Mouse (Mus musculus): ENCODE measurements at regions not wholly inside any gene's neighbourhood (a gene's known extent, or its start where the extent isn't known, plus 50 kb on each side); places are given as distances from the start of the nearest gene placed in this dataset.

DNA sequence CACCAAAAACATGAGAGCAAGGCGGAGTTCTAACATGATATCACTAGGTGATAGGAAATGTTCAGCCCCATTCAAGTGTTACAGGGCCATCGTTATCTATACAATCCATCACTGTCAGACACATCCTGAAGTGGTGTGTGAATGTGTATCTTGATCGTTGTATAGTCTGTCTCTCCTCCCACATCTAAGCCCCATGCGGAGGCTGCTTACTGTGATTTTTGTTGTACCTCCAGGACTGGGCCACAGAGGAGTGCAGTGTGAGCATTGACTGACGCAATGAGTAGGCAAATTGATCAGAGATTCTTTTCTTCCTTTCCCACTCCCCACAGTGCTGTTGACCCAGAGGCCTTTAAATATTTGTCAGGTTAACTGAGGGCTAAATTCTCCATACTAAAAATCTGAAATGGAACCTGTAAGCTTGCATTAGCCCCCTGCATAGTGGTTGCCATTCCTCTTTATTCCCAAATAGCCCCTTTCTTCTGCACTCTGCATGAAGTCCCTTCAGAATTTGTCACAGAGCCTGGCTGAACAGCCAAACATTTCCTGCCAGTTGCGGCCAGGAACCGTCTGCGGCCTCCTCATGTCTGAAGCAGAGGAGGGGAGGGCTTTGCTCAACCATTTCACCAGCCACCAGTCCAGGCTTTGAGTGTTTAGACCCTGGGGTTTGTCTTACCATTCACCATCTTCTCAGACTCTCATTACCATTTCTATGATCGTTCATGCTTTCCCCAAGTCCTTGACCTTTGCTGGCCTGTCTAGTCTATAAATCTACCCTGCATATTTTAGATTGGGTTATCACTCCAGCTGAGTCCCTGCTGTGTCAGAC is 119.3 kb downstream of the Ttc8 start:
- DNase-seq (ENCODE audit: low spot score) = no peak

DNA sequence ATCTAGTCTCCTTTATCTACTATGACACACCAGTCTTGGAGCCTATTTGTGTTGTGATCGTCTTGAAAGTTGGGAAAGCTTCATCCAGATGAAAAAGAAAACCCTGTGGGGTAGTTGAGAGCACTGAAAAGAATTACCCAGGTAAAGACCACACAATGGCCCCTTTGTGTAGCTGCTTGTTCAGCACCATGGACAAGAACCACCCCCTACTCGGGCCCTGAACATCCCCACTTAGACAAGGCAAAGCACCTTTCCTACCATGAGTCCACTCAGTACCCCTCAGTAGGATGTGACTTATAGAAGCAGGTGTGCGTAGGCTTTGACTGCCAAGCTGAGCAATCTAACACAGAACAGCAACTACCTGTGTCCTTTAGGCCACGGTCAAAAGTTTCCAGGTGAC is 121.2 kb downstream of the Ttc8 start:
- DNase-seq (ENCODE audit: low spot score) = no peak

DNA sequence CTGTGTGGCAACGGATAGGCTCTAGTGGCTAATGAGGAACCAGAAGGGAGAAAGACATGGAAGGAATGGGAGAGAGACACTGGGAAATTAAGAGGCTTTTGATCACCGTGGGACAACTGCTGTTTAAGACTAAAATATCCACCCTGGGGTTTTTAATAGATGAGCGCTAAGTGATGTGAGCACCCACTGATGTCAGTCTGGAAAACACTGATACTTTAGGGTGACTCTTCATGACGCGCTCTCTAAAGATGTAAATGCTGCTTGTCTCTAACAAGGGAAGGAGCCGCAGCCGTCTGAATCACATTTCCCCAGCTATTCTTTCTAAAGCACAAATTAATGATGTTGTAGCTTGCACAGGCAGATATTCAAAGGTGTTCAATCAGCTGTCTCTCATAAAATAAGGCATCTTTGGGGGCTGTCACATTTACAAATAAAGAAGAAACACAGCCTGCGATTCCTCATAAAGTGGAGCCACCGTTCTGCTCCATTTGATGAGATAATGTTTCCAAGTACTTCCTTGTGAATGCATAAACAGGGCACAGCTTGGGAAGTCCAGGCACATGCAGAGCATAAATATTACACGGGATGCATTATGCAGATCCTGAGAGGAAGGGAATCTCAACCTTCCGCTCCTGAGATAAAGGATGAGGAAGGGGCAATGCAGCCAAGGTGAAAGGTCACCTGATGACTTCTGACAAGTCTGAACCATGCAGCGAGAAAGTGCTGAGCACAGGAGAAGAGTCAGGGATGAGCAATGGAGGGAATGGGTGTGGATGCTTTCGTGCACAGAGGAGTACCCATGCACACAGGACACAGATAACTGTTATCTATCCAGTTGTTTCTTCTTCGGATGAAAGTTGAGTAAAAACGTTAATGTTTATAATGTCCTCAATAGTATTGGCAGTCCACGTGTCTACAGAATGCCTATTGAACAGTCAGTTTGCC is 122.8 kb downstream of the Ttc8 start:
- no peak for DNase-seq (ENCODE audit: low spot score)

DNA sequence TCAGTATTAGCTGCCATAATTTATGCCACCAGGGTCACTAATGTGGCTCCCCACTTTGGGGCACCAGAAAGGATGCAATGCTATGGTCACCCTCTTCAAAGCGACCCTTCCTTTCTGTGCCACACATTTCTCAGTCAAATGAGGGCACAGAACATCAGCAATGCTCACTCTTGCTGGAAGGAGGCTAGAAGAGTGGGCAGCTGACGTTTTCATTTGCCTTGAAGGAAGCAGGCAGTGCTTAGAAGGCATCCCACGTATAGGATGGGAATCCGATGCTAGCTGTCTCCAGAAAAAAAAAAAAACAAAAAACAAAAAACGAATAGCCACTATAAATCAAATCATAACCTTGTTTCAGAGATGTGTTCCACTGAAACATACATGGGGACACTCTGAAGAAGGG is 124.1 kb downstream of the Ttc8 start:
- no peak for DNase-seq (ENCODE audit: low spot score)

DNA sequence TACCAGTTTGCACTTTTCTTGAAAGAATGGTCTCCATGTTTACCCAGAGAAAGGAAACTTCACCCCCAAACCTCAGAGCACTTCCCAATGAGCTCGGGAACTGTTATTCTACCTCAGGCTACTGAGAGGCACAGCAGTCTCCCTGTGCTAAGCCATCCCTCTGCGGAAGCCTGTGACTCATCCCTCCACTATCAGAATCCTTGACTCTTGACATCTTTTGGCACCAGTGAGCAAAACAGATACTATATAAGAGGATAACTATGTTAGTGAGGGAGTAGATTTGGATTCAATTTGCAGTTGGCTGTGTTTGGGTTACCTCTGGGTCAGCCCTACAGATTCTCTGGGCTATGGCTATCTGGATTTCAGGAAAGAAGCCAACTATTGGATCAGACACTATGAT is 130.1 kb downstream of the Ttc8 start:
- DNase-seq (ENCODE audit: low spot score) = no peak

DNA sequence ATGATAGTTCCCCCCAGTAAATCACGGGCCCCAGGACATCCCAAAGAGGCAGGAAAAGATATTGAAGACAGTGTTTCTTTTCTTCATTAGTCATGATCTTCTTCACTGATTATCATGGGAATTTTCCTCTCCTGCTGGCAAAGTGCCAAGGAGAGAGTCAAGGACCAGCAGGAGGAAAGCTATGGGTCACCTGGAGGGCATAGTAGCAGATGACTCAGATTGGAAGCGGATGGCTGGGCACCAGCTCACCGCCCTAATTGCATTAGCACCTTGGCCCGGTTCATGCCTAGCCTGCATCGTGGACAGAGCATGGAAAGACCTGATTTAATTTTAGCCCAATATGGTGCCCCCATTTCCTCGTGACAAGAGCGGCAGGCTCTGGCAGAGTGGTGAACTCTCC is 132.2 kb downstream of the Ttc8 start:
- DNase-seq (ENCODE audit: low spot score) = no peak

DNA sequence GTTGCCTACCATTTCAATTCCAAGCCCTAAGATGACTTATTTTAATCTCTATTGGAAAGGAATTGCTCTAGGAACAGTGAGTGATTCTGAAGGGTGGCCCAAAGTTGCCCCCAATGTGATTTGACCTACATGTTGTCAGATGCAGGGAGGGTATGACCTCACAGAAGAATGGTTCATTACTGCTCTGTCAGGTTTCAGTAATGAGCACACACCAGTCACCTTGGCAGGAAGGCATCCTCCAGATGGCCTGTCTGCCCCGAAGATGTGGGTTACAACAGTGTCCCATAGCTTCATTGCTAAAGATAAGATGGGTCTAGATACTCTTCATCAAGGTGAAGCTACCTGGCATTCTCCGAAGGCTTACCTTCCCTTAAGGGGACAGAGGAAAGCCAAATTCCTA is 137.1 kb downstream of the Ttc8 start:
- no peak for DNase-seq (ENCODE audit: low spot score)

DNA sequence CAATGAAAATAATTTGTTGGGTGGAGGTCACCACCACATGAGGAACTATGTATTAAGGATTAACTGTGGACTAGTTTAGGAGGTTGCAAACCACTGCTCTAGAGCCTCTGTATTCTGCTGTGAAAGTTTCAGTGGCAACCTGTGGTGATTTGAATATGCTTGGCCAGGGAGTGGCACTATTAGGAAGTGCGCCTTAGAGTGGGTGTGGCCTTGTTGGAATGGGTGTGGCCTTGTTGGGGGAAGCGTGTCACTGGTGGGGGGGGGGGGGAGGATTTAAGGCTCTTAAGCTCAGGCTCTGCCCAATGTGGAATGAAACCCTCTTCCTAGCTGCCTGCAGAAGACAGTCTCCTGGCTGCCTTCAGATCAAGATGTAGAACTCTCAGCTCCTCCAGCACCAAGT is 138.5 kb downstream of the Ttc8 start:
- DNase-seq (ENCODE audit: low spot score) = no peak

DNA sequence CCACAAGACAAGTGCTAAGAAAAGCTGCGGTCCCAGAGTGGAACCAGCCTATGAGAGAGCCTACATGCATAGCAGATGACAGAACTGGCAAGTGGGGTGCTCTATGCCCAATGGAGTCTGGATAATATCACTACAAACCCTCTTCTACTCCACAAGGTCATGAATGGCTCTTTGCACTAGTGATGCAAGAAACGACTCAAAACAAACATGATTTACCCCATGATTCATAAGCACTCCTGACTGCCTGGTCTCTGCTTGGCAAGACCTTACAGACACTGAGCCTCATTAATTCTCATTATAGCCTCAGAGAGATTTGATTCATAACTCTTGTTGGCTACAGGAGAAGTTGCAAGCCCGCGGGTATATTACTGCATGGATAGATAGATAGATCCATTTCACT is 139.1 kb downstream of the Ttc8 start:
- no peak for DNase-seq (ENCODE audit: low spot score)

DNA sequence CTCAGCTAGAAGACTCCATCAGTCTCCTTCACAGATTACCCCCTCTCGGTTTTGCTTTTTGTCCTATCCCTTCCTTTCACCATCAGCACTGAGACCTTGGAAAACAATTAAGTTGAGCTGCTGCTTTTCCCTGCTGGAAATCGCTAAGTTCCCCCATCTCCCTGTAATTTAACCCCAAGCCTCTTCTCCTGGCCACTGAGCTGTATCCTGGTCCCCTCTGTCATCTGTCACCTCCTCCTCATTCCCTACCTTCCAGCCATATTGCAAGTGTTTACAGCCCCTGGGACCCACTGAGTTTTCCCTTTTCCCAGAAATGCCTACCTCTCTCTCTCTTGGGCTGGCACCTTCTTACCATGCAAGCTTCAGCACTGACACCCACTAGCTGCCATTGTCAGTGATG is 140.3 kb downstream of the Ttc8 start:
- no peak for DNase-seq (ENCODE audit: low spot score)

DNA sequence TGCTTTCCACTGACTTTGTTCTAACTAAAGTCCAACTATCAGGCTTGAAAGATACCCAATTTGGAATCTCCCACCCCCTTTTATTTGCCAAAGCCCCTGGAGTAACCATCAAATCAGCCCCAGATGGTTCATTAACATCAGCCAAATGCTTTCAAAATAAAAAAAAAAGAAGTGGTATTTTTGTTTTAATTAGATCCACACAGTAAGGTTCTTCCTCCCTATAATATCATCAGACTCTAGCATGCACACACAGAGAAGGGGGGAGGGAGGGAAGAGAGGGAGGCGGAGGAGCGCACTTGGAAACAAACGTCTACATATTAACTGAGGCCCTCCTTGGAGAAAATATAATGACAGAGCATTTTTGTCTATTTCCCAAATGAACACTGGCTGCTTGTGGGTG is 143.1 kb downstream of the Ttc8 start:
- DNase-seq (ENCODE audit: low spot score) = no peak

DNA sequence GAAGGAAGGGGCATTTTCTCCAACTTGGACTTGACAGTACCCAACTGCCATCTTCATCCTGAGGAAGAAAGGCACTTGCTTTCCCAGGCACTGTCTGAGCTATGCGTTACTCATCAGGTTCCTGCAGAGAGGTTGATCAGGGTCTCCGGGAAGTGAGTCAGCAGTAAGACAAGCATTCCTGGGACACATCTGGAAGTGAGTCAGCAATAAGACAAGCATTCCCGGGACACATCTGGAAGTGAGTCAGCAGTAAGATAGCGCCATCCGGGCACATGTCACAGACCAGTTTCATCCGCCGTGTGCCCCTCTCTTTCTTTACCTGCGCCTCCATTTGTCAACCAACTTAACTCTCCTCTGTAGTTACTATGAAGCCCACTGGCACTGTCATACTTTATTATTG is 143.5 kb downstream of the Ttc8 start:
- DNase-seq (ENCODE audit: low spot score) = peak; percentile 13

DNA sequence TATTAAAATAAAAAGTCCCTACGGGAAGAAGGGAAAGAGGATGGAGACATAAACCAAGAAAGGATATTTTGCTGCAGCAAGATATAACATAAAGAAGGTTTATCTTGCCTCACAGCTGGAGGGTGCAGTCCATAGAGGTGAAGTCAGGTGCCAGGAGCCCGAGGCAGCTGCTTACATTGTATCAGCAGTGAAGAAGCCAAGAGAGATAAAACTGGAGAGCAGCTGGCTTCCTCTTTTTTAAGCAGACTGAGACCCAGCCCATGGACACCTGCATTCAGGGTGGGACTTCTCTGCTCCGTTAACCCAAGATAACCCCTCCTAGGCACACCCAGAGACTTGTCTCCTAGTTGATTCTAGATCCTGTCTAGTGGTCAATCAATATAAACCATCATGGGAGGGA is 147.6 kb downstream of the Ttc8 start:
- DNase-seq (ENCODE audit: low spot score) = no peak

DNA sequence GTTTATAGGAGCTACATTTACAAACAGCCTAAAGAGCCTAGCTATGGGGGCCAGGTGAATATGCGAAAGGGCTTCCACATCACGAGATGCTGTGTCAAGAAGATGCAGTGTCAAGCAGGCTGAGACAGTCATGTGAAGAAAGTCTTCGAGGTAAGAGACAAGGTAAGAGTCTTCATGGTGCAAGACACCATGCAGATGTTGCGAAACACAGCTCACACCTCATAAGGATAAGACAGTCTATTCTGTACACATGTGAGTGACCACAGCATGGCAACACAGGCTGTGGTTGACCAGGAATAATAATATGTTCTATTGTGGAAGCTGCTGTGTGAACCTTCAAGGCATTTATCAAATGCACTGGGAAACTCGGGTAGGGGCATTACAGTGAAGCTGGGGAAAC is 153.4 kb downstream of the Ttc8 start:
- no peak for DNase-seq (ENCODE audit: low spot score)

DNA sequence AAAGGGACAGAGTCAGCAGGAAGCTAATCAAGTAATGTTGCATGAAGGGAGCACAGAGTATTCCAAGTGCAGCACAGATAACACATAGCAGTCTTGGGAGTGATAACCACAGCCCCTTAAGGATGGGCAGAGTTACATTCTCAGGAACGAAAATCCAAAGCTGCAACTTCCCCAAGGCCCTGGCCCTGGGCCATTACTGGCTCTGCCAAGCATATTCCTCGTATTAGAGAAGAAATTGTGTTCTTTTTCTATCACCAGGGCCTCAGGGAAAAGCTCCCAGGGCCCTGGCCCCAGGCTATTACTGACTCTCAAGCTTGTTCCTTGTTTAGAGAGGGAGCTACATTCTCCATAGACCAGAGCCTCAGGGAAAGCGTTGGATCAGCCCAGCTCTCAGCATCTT is 157.0 kb downstream of the Ttc8 start:
- peak; percentile 64 for DNase-seq (ENCODE audit: low spot score)

DNA sequence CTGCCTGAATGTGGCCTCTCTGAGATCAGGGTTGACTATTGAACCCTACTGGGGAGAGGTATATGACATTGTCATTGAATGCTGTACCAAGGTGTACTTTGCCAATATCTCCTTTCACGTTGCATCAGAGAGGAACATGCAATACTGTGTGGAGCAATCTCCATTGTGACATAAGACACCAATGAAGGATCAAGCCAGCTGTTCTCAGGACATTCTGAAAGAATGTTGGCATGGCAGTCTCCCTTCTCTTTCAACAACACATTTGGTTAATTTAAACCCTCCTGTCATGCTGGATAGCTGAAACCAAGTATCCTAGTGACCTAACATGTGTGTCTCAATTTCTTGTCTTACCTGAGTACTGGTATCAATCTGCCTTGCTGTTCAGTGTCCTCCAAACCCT is 159.5 kb downstream of the Ttc8 start:
- DNase-seq (ENCODE audit: low spot score) = peak; percentile 69

DNA sequence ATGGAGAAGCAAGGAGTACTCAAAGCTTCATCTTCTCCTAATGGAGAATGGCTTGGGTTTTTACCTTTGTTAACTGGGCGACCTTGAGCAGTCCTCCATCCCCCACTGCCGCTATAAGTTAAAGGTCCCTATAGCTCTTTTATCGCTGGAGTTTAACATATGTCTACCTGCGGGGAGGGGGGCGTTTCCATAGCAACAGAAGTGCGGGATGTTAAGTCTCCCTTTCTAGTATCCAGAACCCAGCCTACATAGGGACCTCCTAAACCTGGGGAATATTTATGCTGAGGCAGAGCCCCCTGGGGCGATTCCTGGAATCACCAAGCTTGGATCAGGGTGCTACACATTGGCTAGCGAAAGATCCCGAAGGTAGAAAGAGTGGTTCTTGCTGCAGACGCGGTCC is 163.2 kb downstream of the Ttc8 start:
- DNase-seq (ENCODE audit: low spot score) = no peak

DNA sequence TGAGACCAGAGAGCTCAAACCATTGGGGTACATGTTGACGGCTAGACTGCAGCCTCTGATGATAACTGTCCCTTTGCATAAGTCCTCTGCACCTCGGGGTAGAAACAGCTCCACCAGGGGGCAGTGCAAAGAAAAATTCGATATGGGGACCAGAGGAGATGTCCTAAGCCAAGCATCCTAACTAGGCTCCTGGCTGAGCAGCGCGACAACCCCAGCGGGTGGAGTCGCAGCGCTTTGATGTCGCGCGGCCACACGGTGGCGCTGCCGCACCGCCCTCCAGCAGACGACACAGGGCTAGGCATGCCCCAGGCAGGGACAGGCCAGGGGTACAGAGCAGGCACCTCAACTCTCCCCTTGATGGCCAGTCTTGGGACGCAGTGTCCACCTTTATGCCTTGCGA is 163.8 kb downstream of the Ttc8 start:
- peak; percentile 56 for DNase-seq (ENCODE audit: low spot score)

DNA sequence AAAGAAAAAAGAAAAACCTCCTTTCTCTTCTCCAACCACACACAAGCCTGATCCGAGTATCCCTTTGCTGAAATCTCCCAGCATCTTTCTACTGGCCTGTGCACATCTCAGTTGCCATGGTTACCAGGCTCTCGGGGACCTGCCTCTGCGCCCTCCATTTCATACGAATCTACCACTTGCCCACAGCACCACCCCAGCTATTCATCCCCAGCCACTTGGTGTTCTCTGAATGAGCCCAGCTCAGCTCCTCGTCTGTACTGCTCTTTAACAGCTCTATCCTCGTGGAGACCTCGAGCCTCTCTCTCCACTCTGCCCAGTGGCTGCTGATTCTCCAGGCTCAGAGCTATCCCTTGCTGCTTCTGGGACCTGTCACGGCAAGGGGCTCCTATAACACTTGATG is 166.9 kb downstream of the Ttc8 start:
- DNase-seq (ENCODE audit: low spot score) = no peak

DNA sequence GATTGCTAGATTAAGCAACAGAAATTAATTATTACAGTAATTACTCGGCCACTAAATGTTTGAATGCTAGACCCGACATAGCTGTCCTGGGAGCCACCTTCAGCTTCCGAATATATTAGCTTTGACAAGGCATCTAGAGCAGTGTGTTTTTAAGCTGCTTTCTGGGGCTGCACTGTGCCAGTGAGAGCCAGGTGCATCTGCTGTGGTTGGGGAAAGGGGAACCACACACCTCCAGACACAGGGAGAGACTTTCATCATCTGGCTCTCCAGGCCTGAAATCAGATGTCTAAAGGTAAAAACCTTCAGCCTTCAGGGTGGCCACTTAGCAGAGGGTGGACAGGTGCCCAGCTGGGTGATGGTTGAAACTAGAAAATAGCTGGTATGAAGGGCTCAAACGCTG is 171.4 kb downstream of the Ttc8 start:
- no peak for DNase-seq (ENCODE audit: low spot score)

DNA sequence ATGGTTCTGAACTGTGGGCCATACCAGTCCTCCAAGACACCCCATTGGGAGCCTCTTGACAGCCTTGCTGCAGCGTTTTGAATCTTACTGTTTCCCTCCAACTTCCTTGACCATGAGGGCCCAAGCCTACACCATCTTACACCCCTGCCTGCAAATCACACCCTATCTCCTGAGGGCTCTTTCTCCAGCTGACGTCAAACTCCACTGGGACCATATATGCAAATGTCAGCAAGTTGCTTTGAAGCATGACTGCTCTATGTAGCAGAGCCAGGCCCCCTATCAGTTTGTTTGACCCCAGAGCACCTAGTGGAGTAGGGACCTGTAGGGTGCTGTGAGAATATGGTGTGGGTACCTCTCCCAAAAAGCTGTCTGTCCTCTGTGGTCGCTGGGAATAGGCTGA is 172.8 kb downstream of the Ttc8 start:
- DNase-seq (ENCODE audit: low spot score) = no peak

DNA sequence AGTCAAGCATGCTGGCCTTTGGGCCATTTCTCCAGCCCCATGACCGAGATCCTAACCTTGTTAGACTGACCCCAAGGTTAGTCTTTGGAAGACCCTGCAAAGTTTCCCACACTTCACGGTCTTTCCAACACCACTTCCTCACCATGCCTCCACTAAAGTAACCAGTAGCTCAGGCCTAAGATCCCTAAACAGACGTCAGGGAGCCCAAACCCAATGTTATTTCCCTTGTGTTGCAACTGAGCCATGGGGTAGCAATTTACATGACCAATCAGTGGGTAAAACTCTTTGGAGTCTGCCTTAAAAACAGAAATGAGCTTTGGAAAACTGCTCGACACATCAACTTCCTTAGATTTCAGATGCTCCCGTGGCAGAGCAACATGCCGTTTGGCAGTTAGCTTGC is 173.6 kb downstream of the Ttc8 start:
- DNase-seq (ENCODE audit: low spot score) = no peak

DNA sequence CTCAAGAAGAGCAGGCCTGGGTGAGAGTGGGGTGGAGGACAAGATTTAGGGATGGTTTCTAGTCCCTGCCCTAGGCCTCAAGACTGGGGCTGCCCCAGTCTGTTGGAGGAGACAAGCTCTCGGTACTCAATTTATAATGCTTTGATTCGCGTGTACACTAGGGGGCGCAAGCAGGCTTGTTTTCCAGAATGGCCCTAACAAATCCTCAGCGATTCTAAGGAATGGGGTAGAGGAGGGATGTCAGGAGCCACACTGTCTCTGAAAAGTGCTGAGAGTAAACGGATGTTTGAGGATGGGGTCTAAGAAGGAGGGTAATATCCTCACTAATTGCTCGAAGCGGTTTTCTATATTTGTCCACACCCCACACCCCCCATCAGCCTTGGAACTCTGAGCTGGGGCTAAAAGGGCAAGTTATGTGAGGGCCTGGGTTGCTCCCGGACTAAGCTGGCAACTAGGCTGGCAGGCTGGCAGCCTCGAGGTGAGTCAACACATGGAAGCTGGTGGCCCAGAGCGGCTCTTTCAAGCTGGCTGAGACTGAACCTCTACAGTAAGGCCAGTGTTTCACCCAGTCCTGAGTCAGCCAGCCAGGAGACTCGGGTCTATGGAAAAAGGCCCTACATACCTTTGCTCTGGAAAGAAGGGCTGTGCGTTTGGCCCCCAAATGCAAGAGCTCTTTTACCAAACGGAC is 176.7 kb downstream of the Ttc8 start:
- peak; percentile 92 for DNase-seq (ENCODE audit: low spot score)

All from adipocyte (in vitro differentiated cells).